Mouse (Mus musculus) right cerebral cortex, postnatal 4 days (tissue): ENCODE results near the gene Vars.
"Not testable (repeated sequence)": the region's sequence is repeated elsewhere in the genome, so short reads cannot be mapped to it uniquely, and the experiment has no call there.

Experiments used
- DNase-seq: peaks from one replicate; pipeline ENCODE4 v3.0.0-alpha.2; 2022

Gene Vars

GRCm38 (mm10) chr17:34972069-34972749, 28.6 kb upstream of the Vars start, which contains the start of the genes Hspa1a and Hspa1l:
Gene Hspa1a, minus strand, starts transcription at chr17:34972156.
Gene Hspa1l, plus strand, starts transcription at chr17:34972703.
- peak; percentile 49 for DNase-seq

- no peak for DNase-seq
These were observed 24.9 kb upstream of the Vars start for GRCm38 (mm10) chr17:34975581-34976492.

- DNase-seq = no peak
These were observed 23.8 kb upstream of the Vars start for GRCm38 (mm10) chr17:34977000-34977399.

- no peak for DNase-seq
These were observed 22.5 kb upstream of the Vars start for GRCm38 (mm10) chr17:34978239-34978638.

GRCm38 (mm10) chr17:34979631-34980030, 21.2 kb upstream of the Vars start:
- no peak for DNase-seq

GRCm38 (mm10) chr17:34980655-34981054, 20.1 kb upstream of the Vars start:
- DNase-seq = no peak

- peak; percentile 83 for DNase-seq
These were observed 19.1 kb upstream of the Vars start, which contains the start of gene Lsm2 for GRCm38 (mm10) chr17:34981690-34982180. Gene Lsm2, plus strand, starts transcription at chr17:34981862.

- DNase-seq = no peak
These were observed 18.5 kb upstream of the Vars start for GRCm38 (mm10) chr17:34982328-34982727.

GRCm38 (mm10) chr17:34984218-34984617, 16.6 kb upstream of the Vars start:
- no peak for DNase-seq

- no peak for DNase-seq
These were observed 6.0 kb upstream of the Vars start for GRCm38 (mm10) chr17:34994751-34995150.

GRCm38 (mm10) chr17:34995192-34995591, 5.6 kb upstream of the Vars start:
- DNase-seq = not testable (repeated sequence)

- not testable (repeated sequence) for DNase-seq
These were observed 4.9 kb upstream of the Vars start for GRCm38 (mm10) chr17:34995927-34996326.

GRCm38 (mm10) chr17:34996411-34997141, 4.2 kb upstream of the Vars start:
- no peak for DNase-seq

GRCm38 (mm10) chr17:34997142-34997483, 3.7 kb upstream of the Vars start:
- DNase-seq = no peak

GRCm38 (mm10) chr17:34998526-34999430, 2.0 kb upstream of the Vars start:
- no peak for DNase-seq

GRCm38 (mm10) chr17:34999871-35000716, 693 bp upstream of the Vars start:
- DNase-seq = not testable (repeated sequence)

GRCm38 (mm10) chr17:35001452-35002152, 815 bp downstream of the Vars start:
- no peak for DNase-seq

- DNase-seq = no peak
These were observed 1.5 kb downstream of the Vars start for GRCm38 (mm10) chr17:35002153-35002865.

GRCm38 (mm10) chr17:35003022-35003838, 2.4 kb downstream of the Vars start:
- DNase-seq = no peak
